Mouse (Mus musculus): Measurements from ENCODE around the gene Msl1. TPM values are rescaled to one million over a fixed set of nuclear protein-coding genes. Genes with fewer than 3 reads are reported as not detected.

Msl1 gene
- polyA plus RNA-seq, 1 experiment from 2014 or later: 39.9 TPM

DNA sequence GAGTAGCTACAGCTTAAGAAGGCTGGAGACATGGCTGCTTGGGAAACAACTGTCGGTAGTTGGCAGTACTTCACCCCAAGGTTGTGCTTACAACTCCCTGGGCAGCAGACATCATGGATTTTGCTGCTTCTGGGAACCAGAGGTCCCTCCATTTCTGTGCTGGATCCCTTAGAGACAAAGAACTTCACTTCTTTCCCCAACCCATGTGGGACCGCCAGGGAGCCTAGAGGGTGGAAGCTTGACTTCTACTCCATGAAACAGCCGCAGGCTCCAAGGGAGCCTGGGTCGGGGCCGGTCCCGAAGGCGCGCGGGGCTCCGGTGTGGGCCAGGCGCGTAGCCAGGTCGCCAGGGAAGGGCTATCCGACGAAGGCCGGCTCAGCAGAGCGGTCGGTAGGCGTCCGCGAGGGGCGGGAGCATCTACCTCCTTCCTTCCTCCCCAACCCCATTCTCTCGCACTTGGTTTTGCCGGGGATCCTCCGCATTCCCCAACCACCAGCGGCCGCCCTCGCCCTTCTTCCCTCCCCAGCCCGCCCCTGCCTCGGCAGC lies 774 bp upstream of the Msl1 start:
- Histone ChIP-seq H3K9ac (peak overlapping the region; percentile 99), H3K4me3 (replicated peaks) (peak overlapping the region; percentile 100), H3K27ac (peak overlapping the region; percentile 100), H3K4me2 (peak overlapping the region; percentile 96), H3K36me3 (replicated peaks) (peaks cover 12% of the 10 kb centered on the region), H3K4me1 (peaks cover 46% of the 10 kb centered on the region), H3K9me3 (no peaks in the 10 kb centered on the region), H3K27me3 (no peaks in the 10 kb centered on the region)
- WGBS: under 1% methylated on average over 24 of the region's 30 CpGs
- ATAC-seq (ENCODE audit: low FRiP score): peak; percentile 61

DNA sequence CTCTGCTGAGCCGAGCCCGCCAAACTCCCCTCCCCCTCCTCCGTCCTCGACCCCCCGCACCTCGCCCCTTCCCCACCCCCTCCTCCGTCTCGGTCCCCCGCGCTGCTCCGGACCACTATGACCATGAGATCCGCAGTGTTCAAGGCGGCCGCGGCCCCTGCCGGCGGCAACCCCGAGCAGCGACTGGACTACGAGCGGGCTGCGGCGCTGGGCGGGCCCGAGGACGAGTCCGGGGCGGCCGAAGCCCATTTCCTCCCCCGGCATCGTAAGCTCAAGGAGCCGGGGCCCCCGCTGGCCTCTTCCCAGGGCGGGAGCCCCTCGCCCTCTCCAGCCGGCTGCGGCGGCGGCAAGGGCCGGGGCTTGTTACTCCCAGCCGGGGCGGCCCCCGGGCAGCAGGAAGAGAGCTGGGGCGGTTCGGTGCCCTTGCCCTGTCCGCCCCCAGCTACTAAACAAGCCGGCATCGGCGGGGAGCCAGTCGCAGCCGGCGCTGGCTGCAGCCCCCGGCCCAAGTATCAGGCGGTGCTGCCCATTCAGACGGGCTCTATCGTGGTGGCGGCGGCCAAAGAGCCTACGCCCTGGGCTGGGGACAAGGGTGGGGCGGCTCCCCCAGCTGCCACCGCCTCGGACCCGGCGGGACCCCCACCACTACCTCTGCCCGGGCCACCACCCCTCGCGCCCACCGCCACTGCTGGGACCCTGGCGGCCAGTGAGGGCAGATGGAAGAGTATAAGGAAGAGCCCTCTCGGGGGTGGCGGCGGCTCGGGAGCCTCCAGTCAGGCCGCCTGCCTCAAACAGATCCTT lies 598 bp downstream of the Msl1 start:
- Histone ChIP-seq H3K4me3 (replicated peaks) (peak overlapping the region; percentile 100), H3K27ac (peak overlapping the region; percentile 100), H3K9me3 (no peaks in the 10 kb centered on the region), H3K27me3 (no peaks in the 10 kb centered on the region), H3K4me2 (peak overlapping the region; percentile 96), H3K4me1 (peaks cover 48% of the 10 kb centered on the region), H3K9ac (peak overlapping the region; percentile 99), H3K36me3 (replicated peaks) (peaks cover 26% of the 10 kb centered on the region)
- under 1% methylated on average over 63 of the region's 74 CpGs for WGBS
- ATAC-seq (ENCODE audit: low FRiP score): peak; percentile 49

DNA sequence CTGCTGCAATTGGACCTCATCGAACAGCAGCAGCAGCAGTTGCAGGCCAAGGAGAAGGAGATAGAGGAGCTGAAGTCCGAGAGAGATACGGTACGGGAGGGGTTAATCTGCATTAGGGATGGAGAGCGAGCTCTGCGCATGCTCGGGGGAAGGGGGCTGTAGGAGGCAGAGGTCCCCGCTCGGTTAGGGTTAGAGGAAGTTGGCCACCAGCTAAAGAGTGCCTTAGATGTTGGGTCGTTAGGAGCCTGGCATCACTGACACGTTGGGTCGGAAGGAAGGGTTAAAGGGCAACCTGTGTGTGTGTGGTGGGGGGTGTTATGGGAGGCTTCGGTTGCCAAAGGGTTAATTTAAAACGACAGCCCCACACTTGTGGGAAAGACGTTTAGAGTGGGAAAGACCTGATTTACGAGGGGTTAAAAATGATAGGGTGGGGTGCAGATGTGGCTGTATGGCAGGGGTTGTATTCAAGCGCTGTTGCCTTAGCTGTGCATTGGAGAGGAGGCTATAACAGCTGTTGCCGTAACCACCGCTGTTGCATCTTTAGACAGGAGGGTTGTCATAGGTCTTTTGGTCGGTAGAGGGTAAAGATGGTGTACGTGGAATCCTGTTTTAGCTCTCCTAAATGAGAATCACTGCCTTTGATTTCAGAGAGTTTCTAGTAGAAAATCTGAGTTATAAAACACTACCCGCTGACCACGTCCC lies 1.4 kb downstream of the Msl1 start:
- peak; percentile 28 for ATAC-seq (ENCODE audit: low FRiP score)
- Histone ChIP-seq H3K4me3 (replicated peaks) (peak overlapping the region; percentile 100), H3K4me1 (peaks cover 48% of the 10 kb centered on the region), H3K9ac (peak overlapping the region; percentile 99), H3K36me3 (replicated peaks) (peaks cover 33% of the 10 kb centered on the region), H3K27ac (peak overlapping the region; percentile 100), H3K4me2 (peak overlapping the region; percentile 96), H3K27me3 (no peaks in the 10 kb centered on the region), H3K9me3 (no peaks in the 10 kb centered on the region)
- 3% methylated on average over 23 of the region's 23 CpGs for WGBS

DNA sequence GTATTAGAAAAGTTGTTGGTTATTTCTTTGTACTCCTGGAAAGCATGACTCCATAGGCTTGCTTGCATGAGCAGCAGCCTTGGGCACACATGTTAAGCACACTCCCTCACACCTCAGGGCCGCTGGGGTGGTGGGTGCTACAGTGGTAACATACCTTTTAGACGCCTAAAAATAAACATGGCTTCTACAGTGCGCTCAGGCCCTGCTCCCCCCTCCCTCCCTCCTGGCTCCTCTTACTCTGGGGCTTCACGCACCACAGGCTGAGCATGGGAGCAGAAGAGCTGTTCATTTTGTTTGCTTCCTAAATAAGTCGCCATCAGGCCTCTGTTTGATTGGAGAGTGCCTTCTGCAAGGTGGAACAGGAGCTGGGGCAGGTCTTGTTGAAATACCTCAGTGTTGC lies 2.0 kb downstream of the Msl1 start:
- peak overlapping the region; percentile 100 for H3K27ac ChIP-seq
- peaks cover 39% of the 10 kb centered on the region for H3K36me3 ChIP-seq (replicated peaks)
- peaks cover 44% of the 10 kb centered on the region for H3K4me1 ChIP-seq
- WGBS: 16% methylated on average over 5 of the region's 5 CpGs
- peak overlapping the region; percentile 96 for H3K4me2 ChIP-seq
- ATAC-seq (ENCODE audit: low FRiP score): no peak
- H3K4me3 ChIP-seq (replicated peaks): peak overlapping the region; percentile 100
- H3K9me3 ChIP-seq: no peaks in the 10 kb centered on the region
- H3K27me3 ChIP-seq: no peaks in the 10 kb centered on the region
- peak overlapping the region; percentile 99 for H3K9ac ChIP-seq

DNA sequence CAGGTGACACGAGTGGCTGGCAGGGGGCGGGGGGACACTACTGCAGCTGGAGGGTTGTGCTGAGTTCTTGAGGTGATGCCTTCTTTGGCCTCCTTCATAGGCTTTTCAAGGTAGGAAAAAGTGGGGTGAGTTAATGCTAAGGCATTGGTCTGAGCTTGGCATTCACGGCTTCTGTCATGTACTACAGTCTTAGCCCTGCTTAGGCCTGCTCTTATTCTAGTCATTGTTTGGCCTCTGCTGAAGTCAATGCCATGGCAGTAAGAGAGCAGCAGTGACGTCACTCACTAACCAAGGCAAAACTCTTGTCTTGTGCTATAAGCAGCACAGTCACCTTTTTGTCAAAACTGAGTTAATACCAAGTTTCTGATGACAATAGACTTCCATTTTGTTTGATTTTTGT lies 2.6 kb downstream of the Msl1 start:
- Histone ChIP-seq H3K4me3 (replicated peaks) (peak overlapping the region; percentile 100), H3K4me2 (peak overlapping the region; percentile 96), H3K27me3 (no peaks in the 10 kb centered on the region), H3K9ac (peak overlapping the region; percentile 99), H3K9me3 (no peaks in the 10 kb centered on the region), H3K4me1 (peaks cover 38% of the 10 kb centered on the region), H3K27ac (no peak overlapping the region), H3K36me3 (replicated peaks) (peaks cover 45% of the 10 kb centered on the region)
- 42% methylated on average over 4 of the region's 4 CpGs for WGBS
- ATAC-seq (ENCODE audit: low FRiP score): no peak

DNA sequence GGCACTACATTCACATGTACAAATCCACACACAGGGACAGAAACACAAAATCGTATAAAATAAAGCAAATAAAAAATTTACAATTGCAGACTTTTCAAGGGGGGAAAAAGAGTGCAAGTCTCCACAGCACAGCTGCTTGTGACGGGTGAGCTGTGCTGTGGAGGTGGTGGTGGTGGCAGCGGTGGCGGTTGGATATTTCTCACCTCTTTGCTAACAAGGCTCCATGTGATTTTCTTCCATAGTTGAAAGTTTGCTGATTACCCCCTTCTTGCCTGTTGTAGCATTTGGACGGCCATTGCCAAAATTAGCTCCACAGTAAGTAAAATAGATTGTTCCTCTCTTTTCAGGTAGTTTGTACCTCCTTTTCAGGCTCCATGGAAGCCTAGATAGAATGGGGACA lies 9.3 kb downstream of the Msl1 start, which contains the start of gene Casc3:
Casc3 (plus strand) TSS at position 301 of the 400 bp plus-strand sequence.
- WGBS: 93% methylated on average over 5 of the region's 5 CpGs
- no peak within 1 kb of the TSS for H3K4me2 ChIP-seq
- no peak within 1 kb of the TSS for H3K4me3 ChIP-seq (replicated peaks)
- H3K9me3 ChIP-seq: no peaks in the 10 kb centered on the region
- no peaks in the 10 kb centered on the region for H3K27me3 ChIP-seq
- ATAC-seq (ENCODE audit: low FRiP score): no peak
- no peak within 1 kb of the TSS for H3K27ac ChIP-seq
- peaks cover 12% of the 10 kb centered on the region for H3K4me1 ChIP-seq
- H3K9ac ChIP-seq: no peak within 1 kb of the TSS
- H3K36me3 ChIP-seq (replicated peaks): peaks cover 85% of the 10 kb centered on the region

DNA sequence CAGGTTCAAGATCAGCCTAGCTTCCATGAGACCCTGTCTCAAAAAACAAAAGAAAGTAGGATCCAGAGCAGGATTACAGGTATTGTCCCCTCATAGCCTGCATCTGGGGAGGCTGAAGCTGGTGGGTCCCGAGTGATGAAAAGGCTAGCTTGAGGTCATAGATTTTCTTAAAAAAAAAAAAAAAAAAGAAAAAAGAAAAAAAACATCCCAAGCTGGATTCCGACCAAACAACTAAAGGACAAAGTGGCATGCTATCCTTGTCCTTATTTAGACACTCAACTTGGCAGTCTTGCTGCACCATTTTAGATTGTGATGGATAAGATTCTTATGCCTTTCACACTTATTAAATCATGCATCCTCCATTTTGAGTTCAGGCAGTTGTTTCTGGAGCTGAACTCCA lies 13.1 kb downstream of the Msl1 start:
- no peak overlapping the region for H3K4me3 ChIP-seq (replicated peaks)
- no peak overlapping the region for H3K4me2 ChIP-seq
- H3K36me3 ChIP-seq (replicated peaks): peaks cover 69% of the 10 kb centered on the region
- ATAC-seq (ENCODE audit: low FRiP score): no peak
- no peaks in the 10 kb centered on the region for H3K9me3 ChIP-seq
- H3K9ac ChIP-seq: no peak overlapping the region
- peaks cover 22% of the 10 kb centered on the region for H3K4me1 ChIP-seq
- 76% methylated on average over 2 of the region's 2 CpGs for WGBS
- no peaks in the 10 kb centered on the region for H3K27me3 ChIP-seq
- H3K27ac ChIP-seq: 0 out of 2 replicates have a peak overlapping the region, but pooled peaks have one; percentile 36

DNA sequence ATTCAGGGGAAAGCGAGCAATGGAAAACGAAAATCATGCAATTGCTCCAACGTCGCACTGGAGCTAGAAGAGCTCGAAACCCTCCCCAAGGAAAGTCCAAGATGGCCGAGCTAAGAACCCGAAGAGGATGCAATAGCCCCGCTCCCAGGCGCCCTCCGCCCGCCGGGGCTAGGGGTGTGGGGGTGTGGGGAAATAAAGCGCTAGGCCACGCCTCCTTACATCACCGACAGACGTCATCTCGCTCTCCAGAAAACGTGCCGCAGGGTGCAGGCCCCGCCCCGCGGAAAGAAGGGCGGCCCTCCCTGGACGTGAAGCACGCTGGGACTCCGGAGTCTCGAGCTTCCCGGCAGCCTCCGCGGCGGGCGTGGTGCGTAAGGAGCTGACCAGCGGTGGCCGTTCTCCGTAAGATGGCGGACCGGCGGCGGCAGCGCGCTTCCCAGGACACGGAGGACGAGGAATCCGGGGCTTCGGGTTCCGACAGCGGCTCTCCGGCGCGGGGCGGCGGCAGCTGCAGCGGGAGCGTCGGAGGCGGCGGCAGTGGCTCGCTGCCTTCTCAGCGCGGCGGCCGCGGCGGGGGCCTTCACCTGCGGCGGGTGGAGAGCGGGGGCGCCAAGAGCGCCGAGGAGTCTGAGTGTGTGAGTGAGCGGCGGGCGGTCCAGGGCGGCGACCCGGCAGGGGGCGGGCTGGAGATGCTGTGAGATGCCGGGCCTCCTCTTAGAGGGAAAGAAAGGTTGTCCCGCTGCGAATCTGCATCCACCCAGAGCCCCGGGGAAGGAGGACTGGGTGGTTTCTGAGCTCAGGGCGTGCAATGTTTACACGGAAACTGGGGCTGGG lies 14.4 kb downstream of the Msl1 start:
- Histone ChIP-seq H3K9me3 (no peaks in the 10 kb centered on the region), H3K4me2 (peak overlapping the region; percentile 81), H3K4me3 (replicated peaks) (peak overlapping the region; percentile 95), H3K4me1 (peaks cover 22% of the 10 kb centered on the region), H3K27me3 (no peaks in the 10 kb centered on the region), H3K27ac (peak overlapping the region; percentile 99), H3K9ac (peak overlapping the region; percentile 96), H3K36me3 (replicated peaks) (peaks cover 65% of the 10 kb centered on the region)
- peak; percentile 98 for ATAC-seq (ENCODE audit: low FRiP score)
- under 1% methylated on average over 75 of the region's 84 CpGs for WGBS

DNA sequence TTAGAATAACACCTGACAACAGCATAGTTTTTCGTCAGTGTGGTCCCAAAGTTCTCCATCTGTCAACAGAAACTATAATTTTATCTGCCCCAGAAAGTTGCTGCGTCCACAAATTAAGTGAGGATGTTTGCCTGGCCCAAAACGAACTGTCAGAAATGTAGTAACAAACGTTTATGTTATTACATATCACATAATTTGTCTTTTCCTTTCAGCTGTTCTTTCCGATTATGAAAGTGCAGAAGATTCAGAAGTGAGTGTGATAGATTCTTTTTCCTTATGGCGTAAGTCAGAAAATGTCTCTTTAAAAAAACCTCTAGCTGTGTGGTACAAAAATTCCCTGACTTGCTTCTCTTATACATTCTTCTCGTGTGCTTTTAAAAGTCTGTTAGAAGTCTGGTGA lies 15.4 kb downstream of the Msl1 start:
- H3K9ac ChIP-seq: peak overlapping the region; percentile 96
- H3K27me3 ChIP-seq: no peaks in the 10 kb centered on the region
- no peak for ATAC-seq (ENCODE audit: low FRiP score)
- WGBS: 80% methylated on average over 7 of the region's 7 CpGs
- H3K4me1 ChIP-seq: peaks cover 22% of the 10 kb centered on the region
- H3K36me3 ChIP-seq (replicated peaks): peaks cover 63% of the 10 kb centered on the region
- H3K4me2 ChIP-seq: peak overlapping the region; percentile 81
- peak overlapping the region; percentile 99; the same call in 1 of the 2 replicates for H3K27ac ChIP-seq
- H3K4me3 ChIP-seq (replicated peaks): peak overlapping the region; percentile 95
- H3K9me3 ChIP-seq: no peaks in the 10 kb centered on the region

DNA sequence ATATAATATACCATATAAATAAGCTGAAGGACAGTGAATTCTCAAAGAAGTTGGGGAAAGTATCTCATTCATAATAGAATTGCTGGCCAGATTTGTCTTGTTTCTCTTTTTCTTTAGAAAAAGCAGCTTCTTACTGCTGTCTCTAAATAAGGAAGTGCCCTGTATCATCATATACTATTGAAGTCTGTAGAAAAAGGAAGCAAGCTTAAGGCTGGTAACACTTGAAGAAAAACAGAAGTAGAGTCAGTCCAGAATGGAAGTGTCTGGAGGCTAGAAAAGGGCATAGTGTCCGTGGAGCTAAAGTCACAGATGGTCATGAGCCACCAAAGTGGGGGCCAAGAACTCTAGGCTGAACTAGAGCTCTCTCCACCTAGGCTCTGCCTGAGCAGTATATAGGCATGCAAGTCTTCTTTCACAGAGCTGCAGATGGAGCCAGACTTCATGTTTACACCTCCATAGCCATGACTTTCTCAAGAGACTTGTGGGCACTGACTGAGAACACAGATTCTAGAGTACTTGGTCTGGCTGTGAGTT lies 21.5 kb downstream of the Msl1 start:
- Histone ChIP-seq H3K4me2 (no peak overlapping the region), H3K4me1 (peaks cover under 1% of the 10 kb centered on the region; the same call in 1 of the 2 replicates), H3K27me3 (no peaks in the 10 kb centered on the region), H3K9ac (no peak overlapping the region), H3K4me3 (replicated peaks) (no peak overlapping the region), H3K36me3 (replicated peaks) (peaks cover 90% of the 10 kb centered on the region), H3K9me3 (no peaks in the 10 kb centered on the region), H3K27ac (no peak overlapping the region)
- 100% methylated on average over 1 of the region's 1 CpGs for WGBS
- ATAC-seq (ENCODE audit: low FRiP score): no peak

DNA sequence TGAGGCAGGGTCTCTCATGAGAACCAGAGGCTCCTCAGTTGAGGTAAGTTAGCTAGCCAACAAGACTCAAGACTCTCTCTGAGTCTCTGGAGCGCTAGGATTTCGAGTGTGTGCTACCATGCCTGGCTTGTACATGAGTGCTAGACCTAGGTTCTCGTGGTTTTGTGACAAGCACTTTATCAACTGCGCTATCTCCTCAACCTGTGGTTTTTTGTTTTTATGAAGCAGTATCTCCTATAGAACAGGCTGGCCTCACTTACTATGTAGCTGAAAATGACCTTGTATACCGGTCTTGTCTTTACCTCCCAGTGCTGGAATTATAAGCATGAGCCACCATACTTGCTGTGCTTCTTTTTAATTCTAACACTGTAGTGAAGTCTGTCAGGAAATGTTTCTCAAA lies 25.7 kb downstream of the Msl1 start:
- no peak for ATAC-seq (ENCODE audit: low FRiP score)
- no peaks in the 10 kb centered on the region for H3K27me3 ChIP-seq
- H3K36me3 ChIP-seq (replicated peaks): peaks cover 96% of the 10 kb centered on the region
- H3K9me3 ChIP-seq: no peaks in the 10 kb centered on the region
- no peaks in the 10 kb centered on the region for H3K4me1 ChIP-seq
- no peak overlapping the region for H3K9ac ChIP-seq
- WGBS: 93% methylated on average over 5 of the region's 5 CpGs
- no peak overlapping the region for H3K4me3 ChIP-seq (replicated peaks)
- no peak overlapping the region for H3K4me2 ChIP-seq
- no peak overlapping the region for H3K27ac ChIP-seq

Data from forebrain, embryonic 12.5 days (tissue).